Mouse (Mus musculus) hindbrain, embryonic 10.5 days (tissue): ENCODE data around the gene Sv2b. TPM values are rescaled to one million over a fixed set of nuclear protein-coding genes. Genes with fewer than 3 reads are reported as not detected.

Experiments used
- DNase-seq: peaks from one replicate; pipeline ENCODE4 v3.0.0-alpha.2; 2017; ENCODE audit warnings: low spot score
- H3K27ac ChIP-seq: fragments of 300-500 bp; sonication (generic); 2 replicates; pipeline ENCODE4 v1.5.1; 2016; ENCODE audit warnings: mild to moderate bottlenecking, moderate library complexity
- H3K27me3 ChIP-seq: fragments of 300-500 bp; sonication (generic); 2 replicates; pipeline ENCODE4 v1.6.1; 2016; ENCODE audit warnings: mild to moderate bottlenecking; ENCODE audit not compliant: poor library complexity, insufficient read depth, severe bottlenecking
- H3K36me3 ChIP-seq: fragments of 300-500 bp; sonication (generic); 2 replicates; pipeline ENCODE4 v1.6.1; 2016; ENCODE audit warnings: mild to moderate bottlenecking, moderate library complexity
- H3K4me1 ChIP-seq: fragments of 300-500 bp; sonication (generic); replicated peaks from 2 replicates; pipeline ENCODE4 v1.6.1; 2016; ENCODE audit warnings: mild to moderate bottlenecking
- H3K4me3 ChIP-seq: fragments of 300-500 bp; sonication (generic); 2 replicates; pipeline ENCODE4 v1.5.1; 2016; ENCODE audit warnings: mild to moderate bottlenecking, moderate library complexity
- H3K9me3 ChIP-seq: fragments of 300-500 bp; sonication (generic); 2 replicates; pipeline ENCODE4 v1.6.1; 2016; ENCODE audit warnings: mild to moderate bottlenecking, moderate library complexity
- WGBS: fragments of 180-500 bp; shearing (Covaris S2); methylation state at CpG from one replicate; pipeline ENCODE4 v1.1.7; 2016; 5-methylcytosine and 5-hydroxymethylcytosine counted together
- polyA plus RNA-seq: library from polyadenylated mRNA; unstranded; fragments of >200 nt; fragmentation: Nextera tagmentation; extraction: Ambion mirVana; gene quantifications from 2 replicates; pipeline ENCODE4 v1.2.1, GENCODE M21; 2016

Gene Sv2b
- polyA plus RNA-seq, 1 experiment from 2014 or later = 0.92 TPM

- Histone ChIP-seq H3K36me3 (no peaks in the 10 kb centered on the region), H3K9me3 (no peaks in the 10 kb centered on the region), H3K4me3 (no peak overlapping the region), H3K27me3 (no peaks in the 10 kb centered on the region), H3K4me1 (0 out of 2 replicates have a peak, but pooled peaks cover 7% of the 10 kb centered on the region), H3K27ac (no peak overlapping the region)
- no peak for DNase-seq
- 82% methylated on average over 3 of the region's 3 CpGs for WGBS
These were observed 26.9 kb downstream of the Sv2b start for GRCm38 (mm10) chr7:75282080-75282650.

GRCm38 (mm10) chr7:75281106-75281505, 28.0 kb downstream of the Sv2b start:
- H3K4me1 ChIP-seq = 0 out of 2 replicates have a peak, but pooled peaks cover 7% of the 10 kb centered on the region
- no peak for DNase-seq
- H3K4me3 ChIP-seq = no peak overlapping the region
- no peaks in the 10 kb centered on the region for H3K27me3 ChIP-seq
- WGBS = 83% methylated on average over 4 of the region's 4 CpGs
- H3K36me3 ChIP-seq = no peaks in the 10 kb centered on the region
- H3K9me3 ChIP-seq = no peaks in the 10 kb centered on the region
- no peak overlapping the region for H3K27ac ChIP-seq

GRCm38 (mm10) chr7:75277847-75278246, 31.2 kb downstream of the Sv2b start:
- DNase-seq = no peak
- 16% methylated on average over 3 of the region's 3 CpGs for WGBS
- no peaks in the 10 kb centered on the region for H3K9me3 ChIP-seq
- no peaks in the 10 kb centered on the region for H3K27me3 ChIP-seq
- no peak overlapping the region for H3K27ac ChIP-seq
- H3K4me3 ChIP-seq = no peak overlapping the region
- H3K4me1 ChIP-seq = 0 out of 2 replicates have a peak, but pooled peaks cover 7% of the 10 kb centered on the region
- H3K36me3 ChIP-seq = no peaks in the 10 kb centered on the region

- Histone ChIP-seq H3K27ac (no peak overlapping the region), H3K9me3 (no peaks in the 10 kb centered on the region), H3K4me1 (0 out of 2 replicates have a peak, but pooled peaks cover 7% of the 10 kb centered on the region), H3K4me3 (no peak overlapping the region), H3K36me3 (no peaks in the 10 kb centered on the region), H3K27me3 (no peaks in the 10 kb centered on the region)
- DNase-seq = no peak
These were observed 32.3 kb downstream of the Sv2b start for GRCm38 (mm10) chr7:75276739-75277138.

- 0 out of 2 replicates have a peak, but pooled peaks cover 2% of the 10 kb centered on the region for H3K4me1 ChIP-seq
- DNase-seq = no peak
- H3K27me3 ChIP-seq = no peaks in the 10 kb centered on the region
- no peak overlapping the region for H3K4me3 ChIP-seq
- H3K9me3 ChIP-seq = no peaks in the 10 kb centered on the region
- WGBS = 68% methylated on average over 3 of the region's 3 CpGs
- H3K36me3 ChIP-seq = no peaks in the 10 kb centered on the region
- H3K27ac ChIP-seq = no peak overlapping the region
These were observed 34.5 kb downstream of the Sv2b start for GRCm38 (mm10) chr7:75274518-75274917.

GRCm38 (mm10) chr7:75273633-75274032, 35.4 kb downstream of the Sv2b start:
- 57% methylated on average over 2 of the region's 2 CpGs for WGBS
- no peak for DNase-seq
- Histone ChIP-seq H3K27ac (no peak overlapping the region), H3K36me3 (no peaks in the 10 kb centered on the region), H3K4me1 (0 out of 2 replicates have a peak, but pooled peaks cover 2% of the 10 kb centered on the region), H3K4me3 (no peak overlapping the region), H3K9me3 (no peaks in the 10 kb centered on the region), H3K27me3 (no peaks in the 10 kb centered on the region)

- no peaks in the 10 kb centered on the region for H3K36me3 ChIP-seq
- no peak overlapping the region for H3K27ac ChIP-seq
- H3K4me1 ChIP-seq = no peaks in the 10 kb centered on the region
- H3K9me3 ChIP-seq = no peaks in the 10 kb centered on the region
- no peaks in the 10 kb centered on the region for H3K27me3 ChIP-seq
- WGBS = 74% methylated on average over 3 of the region's 3 CpGs
- no peak overlapping the region for H3K4me3 ChIP-seq
- DNase-seq = no peak
These were observed 37.1 kb downstream of the Sv2b start for GRCm38 (mm10) chr7:75271921-75272381.

GRCm38 (mm10) chr7:75271306-75271705, 37.8 kb downstream of the Sv2b start:
- no peak overlapping the region for H3K4me3 ChIP-seq

GRCm38 (mm10) chr7:75267236-75267635, 41.8 kb downstream of the Sv2b start:
- no peaks in the 10 kb centered on the region for H3K36me3 ChIP-seq
- H3K9me3 ChIP-seq = no peaks in the 10 kb centered on the region
- no peak overlapping the region for H3K27ac ChIP-seq
- H3K4me3 ChIP-seq = no peak overlapping the region
- H3K27me3 ChIP-seq = no peaks in the 10 kb centered on the region
- no peaks in the 10 kb centered on the region for H3K4me1 ChIP-seq
- DNase-seq = no peak
- 76% methylated on average over 4 of the region's 4 CpGs for WGBS

More at GRCm38 (mm10) chr7:75271306-75271705, 37.8 kb downstream of the Sv2b start:
- no peak for DNase-seq
- Histone ChIP-seq H3K9me3 (no peaks in the 10 kb centered on the region), H3K36me3 (no peaks in the 10 kb centered on the region), H3K4me1 (no peaks in the 10 kb centered on the region), H3K27ac (no peak overlapping the region), H3K27me3 (no peaks in the 10 kb centered on the region)
- WGBS = 88% methylated on average over 3 of the region's 3 CpGs

- DNase-seq = peak; percentile 3
- H3K4me1 ChIP-seq = no peaks in the 10 kb centered on the region
- no peak overlapping the region for H3K27ac ChIP-seq
- no peaks in the 10 kb centered on the region for H3K9me3 ChIP-seq
- H3K36me3 ChIP-seq = no peaks in the 10 kb centered on the region
- no peak overlapping the region for H3K4me3 ChIP-seq
- WGBS = 79% methylated on average over 4 of the region's 4 CpGs
- no peaks in the 10 kb centered on the region for H3K27me3 ChIP-seq
These were observed 43.8 kb downstream of the Sv2b start for GRCm38 (mm10) chr7:75265241-75265640.

GRCm38 (mm10) chr7:75259945-75260344, 49.1 kb downstream of the Sv2b start:
- H3K36me3 ChIP-seq = no peaks in the 10 kb centered on the region
- no peaks in the 10 kb centered on the region for H3K27me3 ChIP-seq
- H3K4me3 ChIP-seq = no peak overlapping the region
- WGBS = 88% methylated on average over 3 of the region's 3 CpGs
- DNase-seq = no peak
- no peaks in the 10 kb centered on the region for H3K4me1 ChIP-seq
- H3K27ac ChIP-seq = no peak overlapping the region
- no peaks in the 10 kb centered on the region for H3K9me3 ChIP-seq

GRCm38 (mm10) chr7:75253611-75254250, 55.3 kb downstream of the Sv2b start:
- H3K27me3 ChIP-seq = no peaks in the 10 kb centered on the region
- DNase-seq = no peak
- 88% methylated on average over 8 of the region's 8 CpGs for WGBS
- no peak overlapping the region for H3K27ac ChIP-seq
- no peak overlapping the region for H3K4me3 ChIP-seq
- H3K9me3 ChIP-seq = no peaks in the 10 kb centered on the region
- no peaks in the 10 kb centered on the region for H3K36me3 ChIP-seq
- H3K4me1 ChIP-seq = no peaks in the 10 kb centered on the region

GRCm38 (mm10) chr7:75240754-75241507, 68.1 kb downstream of the Sv2b start:
- Histone ChIP-seq H3K9me3 (no peaks in the 10 kb centered on the region), H3K27ac (no peak overlapping the region), H3K27me3 (no peaks in the 10 kb centered on the region), H3K4me3 (no peak overlapping the region), H3K36me3 (no peaks in the 10 kb centered on the region), H3K4me1 (0 out of 2 replicates have a peak, but pooled peaks cover 4% of the 10 kb centered on the region)
- DNase-seq = no peak
- 62% methylated on average over 8 of the region's 8 CpGs for WGBS
